Mouse (Mus musculus): Measurements from ENCODE around the gene Gm43638. TPM values are rescaled to one million over a fixed set of nuclear protein-coding genes. Genes with fewer than 3 reads are reported as not detected.
"Not testable (repeated sequence)": the region's sequence is repeated elsewhere in the genome, so short reads cannot be mapped to it uniquely, and the experiment has no call there.

Gm43638 gene
- total RNA-seq (2021): not detected
- long read RNA-seq, experiment 1: 0 reads
- long read RNA-seq, experiment 2: 0 reads

DNA sequence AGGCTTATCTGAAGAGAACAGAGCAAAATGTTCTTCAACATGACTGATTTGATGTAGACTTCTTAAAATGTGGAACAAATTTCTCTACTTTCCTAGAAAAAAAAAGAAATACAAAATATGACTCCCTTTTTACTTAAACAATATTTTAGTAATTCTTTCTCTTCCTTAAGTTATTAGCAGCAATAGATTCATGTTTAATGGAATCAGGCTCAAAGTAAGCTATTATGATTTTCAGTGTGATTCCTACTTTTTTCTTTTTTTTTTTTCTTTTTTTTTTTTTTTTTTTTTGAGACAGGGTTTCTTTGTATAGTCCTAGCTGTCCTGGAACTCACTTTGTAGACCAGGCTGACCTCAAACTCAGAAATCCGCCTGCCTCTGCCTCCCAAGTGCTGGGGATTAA lies at the start of gene Gm43638:
TSS of gene Gm43638 (minus strand) at position 101 of the 400 bp plus-strand sequence.
- DNase-seq; intact Hi-C loops (cut with DNase I): not testable (repeated sequence)

DNA sequence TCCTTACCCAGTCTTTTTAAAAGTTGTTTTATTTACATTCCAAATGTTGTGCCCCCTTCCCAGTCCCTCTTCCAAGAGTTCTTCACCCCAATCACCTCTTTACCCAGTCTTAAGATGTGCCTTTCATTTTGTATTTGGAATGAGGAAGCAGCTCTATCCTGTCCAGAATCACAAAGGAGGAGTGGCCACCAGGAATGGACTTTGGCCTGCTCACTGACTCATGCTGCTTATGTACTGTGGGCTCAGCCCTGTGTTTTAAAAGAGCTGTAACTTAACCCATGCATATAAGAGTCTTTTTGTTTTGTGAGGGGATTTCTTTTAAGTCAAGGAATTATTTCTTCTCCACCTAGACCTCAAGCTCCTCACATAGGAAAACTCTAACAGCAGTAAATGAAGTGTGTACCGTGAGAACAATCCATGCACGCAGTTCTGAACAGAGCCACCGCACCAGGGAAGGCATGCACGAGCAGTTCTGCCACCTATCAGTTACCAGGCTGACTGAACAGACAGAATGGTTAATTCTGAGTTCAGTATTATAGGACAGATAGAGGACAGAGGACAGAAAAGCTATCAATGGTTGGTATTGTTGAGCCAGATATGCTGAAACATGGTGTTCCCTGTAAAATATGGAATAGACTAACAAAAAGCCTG lies 49.5 kb upstream of the Gm43638 start:
- intact Hi-C loops (cut with DNase I): no loop called here
- no peak for DNase-seq

DNA sequence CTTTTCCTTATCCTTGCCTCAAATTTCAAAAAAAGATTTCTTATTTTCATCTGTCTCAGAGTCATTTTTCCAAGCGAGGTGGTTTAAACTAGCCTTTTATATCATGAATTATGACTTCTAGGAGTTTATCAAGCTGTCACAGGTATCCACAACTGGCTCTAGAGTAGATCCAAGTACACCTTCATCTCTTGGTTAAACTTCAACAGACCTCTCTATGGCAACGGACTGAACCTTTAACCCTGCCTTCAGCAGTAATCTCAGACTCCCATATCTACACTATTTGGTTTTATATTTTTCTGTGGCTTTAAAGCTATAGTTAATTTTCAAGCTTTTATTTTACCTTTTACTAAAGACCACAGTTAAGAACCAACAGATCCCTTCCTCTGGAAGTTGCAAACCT lies 45.7 kb upstream of the Gm43638 start:
- no peak for DNase-seq
- intact Hi-C loops (cut with DNase I): no loop called here

DNA sequence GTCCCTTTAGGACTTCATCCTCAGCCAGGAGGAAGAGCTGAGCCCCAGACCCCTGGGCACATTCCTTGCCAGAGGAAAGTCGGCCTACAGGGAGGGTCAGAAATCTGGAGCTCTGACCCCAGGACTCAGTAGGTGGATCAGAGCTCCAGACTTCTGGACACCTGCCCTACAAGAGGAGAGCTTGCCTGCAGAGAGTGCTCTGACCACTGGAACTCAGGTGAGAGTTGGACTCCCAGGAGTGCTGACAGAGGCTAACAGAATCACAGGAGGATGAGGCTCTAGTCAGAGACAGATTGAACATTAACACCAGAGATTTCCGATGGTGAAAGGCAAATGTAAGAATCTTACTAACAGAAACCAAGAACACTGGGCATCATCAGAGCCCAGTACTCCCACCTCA lies 37.0 kb upstream of the Gm43638 start:
- intact Hi-C loops (cut with DNase I); DNase-seq: not testable (repeated sequence)

DNA sequence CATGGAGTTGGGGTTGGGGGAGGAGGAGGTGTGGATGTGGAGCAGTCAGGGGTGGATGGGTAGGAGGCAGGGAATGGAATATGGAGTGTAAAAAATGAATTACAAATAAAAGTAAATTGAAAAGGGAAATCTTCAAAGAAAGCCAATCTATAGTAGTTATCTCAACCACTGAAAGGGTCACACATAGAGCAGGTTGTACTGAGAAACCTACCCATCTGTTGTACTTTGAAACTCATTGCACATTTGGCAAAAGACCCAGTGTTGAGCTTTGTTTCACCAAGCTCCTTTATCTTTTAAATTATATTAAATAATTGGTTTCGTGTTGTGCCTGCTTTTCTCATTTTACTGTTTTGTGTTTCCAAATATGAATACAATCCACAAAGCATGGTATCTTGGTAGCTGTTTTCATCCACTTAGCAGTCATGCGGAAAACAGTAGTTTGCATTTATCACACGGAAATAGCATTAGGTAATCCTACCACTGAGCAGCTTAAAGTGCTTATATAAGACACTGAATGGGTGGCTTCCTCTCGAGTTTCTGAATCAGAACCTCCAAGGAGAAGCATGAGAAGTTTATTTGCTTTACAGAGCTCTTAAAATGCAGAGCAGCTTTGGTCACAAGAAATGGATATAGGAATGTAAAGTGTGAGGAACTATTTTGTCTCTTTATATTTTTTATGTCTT lies 19.3 kb upstream of the Gm43638 start:
- intact Hi-C loops (cut with DNase I): loop anchor here (10.0 kb wide), 1 partner anchor 969 kb away; no protein-coding TSS in a partner anchor
- no peak for DNase-seq

DNA sequence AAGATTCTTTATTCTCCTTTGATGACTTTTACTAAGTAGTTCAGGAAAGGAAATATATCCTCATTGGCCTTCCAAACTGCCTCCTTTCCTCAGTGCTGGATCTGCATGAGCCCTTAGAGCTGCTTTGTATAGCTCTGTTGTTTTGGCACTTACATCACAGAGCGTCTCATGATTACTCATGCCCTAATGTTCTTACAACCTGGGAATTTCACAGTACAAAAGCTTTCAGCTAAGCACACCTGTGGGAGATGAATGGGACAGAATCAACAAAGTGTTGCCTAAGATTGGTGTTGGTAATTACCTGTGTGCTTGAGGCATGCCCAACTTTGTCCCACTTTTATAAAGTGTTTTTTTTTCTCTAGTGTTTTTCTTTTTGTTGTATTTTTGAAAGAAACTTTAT lies 16.1 kb upstream of the Gm43638 start:
- intact Hi-C loops (cut with DNase I): loop anchor here (10.0 kb wide), 1 partner anchor 972 kb away; no protein-coding TSS in a partner anchor

DNA sequence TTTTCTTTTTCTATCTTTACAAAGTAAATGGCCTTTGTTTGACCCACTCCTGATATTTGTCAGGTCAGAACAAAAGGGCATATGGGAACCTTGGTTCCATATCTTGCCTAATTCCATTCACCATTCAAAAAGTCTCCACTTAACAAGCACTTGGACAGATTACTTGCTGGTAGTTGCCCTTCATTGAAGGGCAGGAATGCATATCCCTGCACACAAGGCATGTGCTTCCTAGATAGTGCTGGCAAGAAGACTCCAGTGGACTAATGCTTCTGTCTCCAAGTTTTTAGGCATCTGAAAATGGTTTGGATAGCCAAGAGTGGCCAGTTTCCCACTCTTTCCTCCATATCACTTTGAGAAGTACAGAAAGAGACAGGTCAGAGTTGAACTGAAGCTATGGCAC lies 12.7 kb upstream of the Gm43638 start:
- DNase-seq: no peak
- intact Hi-C loops (cut with DNase I): no loop called here

More for the DNA sequence above, 16.1 kb upstream of the Gm43638 start:
- no peak for DNase-seq

DNA sequence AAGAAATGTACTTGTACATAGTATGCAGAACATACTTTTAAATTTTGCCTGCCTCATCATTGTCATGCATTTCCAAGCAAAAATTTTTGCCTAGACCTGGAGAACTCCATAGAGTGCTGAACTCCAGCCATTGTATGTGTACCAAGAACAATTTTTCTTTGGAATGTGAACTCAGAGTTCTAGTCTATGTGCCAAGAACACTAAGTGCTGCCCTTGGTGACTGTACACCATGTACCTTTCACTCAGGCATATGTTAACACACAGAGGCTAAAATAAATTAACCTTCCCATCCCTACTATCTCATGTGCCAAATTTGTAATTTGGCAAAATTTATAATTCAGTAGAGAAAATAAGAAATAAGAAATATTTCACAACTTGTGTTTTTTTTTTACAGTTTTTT lies 12.3 kb upstream of the Gm43638 start:
- intact Hi-C loops (cut with DNase I): no loop called here
- no peak for DNase-seq

DNA sequence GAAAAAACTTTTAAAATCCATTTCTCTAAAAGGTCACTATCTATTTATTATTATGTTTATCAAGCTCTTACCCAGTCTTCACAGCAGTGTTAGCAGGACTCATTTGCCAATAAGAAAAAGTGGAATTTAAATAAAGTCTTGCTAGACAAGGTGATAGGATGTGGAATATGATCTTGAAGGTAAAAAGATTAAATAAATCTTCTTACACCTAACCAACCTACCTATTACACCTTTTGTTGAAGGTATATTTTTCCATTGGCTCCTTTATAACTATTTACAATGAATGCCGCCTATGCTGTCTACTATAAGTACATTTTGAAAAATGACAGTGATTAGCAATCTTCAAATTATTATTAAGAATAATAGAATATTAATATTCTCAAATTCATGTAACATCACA lies 4.2 kb upstream of the Gm43638 start, which contains the start of gene Ugt2a1:
TSS of gene Ugt2a1 (minus strand) at position 101 of the 400 bp plus-strand sequence.
- intact Hi-C loops (cut with DNase I): no loop called here
- DNase-seq: no peak

DNA sequence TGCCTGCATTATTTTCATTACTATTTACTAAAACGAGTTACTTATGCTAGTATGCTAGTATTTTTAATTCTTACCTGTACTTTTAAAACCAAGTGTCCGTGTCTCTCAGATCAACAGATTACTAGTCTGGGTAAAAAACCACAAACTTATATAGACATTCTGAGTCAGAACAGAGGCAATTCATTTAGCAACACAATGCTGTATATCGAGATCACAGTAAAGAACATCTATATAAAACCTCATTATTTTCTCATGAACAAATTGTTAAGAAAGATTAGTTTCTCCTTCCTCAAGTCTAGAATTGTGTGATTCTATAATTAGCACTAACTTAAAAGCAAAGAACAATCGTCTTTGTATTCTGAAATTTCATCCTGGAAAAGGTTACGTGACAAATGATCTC lies 4.4 kb downstream of the Gm43638 start, which contains the start of gene Ugt2a2:
TSS of gene Ugt2a2 (minus strand) at position 101 of the 400 bp plus-strand sequence.
- intact Hi-C loops (cut with DNase I): no loop called here
- DNase-seq: no peak

DNA sequence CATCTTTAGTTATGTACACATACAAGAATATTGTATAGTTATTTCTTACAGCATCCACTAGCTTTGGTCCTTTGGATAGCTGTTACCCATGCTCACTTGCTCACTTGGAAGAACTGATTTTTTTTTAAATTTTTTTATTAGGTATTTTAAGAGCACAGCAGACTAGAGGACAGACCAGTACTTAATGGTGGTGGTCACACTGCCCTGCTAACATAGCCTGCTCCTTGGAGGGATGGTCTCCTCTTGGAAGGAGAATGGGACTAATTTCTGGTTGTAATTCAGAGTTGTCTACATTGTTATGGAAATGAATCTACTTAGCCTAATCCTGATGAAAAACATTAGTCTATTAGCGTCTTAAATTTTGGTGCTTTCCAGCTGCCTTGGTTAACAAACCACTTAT lies 27.8 kb downstream of the Gm43638 start:
- no peak for DNase-seq
- intact Hi-C loops (cut with DNase I): no loop called here

DNA sequence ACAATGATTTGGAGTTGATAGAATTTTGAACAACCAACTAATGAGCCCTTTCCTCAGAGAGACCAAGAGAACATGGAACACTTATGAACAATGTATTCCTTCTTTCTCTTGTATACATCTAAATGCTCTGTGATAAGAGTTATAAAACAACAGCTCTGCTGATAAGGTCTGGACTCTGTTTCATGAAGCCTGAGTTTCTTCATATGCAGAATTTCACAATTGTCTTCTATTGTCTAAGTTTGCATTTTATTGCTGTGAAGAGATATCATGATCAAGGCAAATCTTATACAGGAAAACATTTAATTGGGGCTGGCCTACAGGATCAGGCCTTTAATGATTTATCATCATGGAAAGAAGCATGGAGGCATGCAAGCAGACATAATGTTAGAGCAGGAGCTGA lies 28.9 kb downstream of the Gm43638 start:
- intact Hi-C loops (cut with DNase I): no loop called here

DNA sequence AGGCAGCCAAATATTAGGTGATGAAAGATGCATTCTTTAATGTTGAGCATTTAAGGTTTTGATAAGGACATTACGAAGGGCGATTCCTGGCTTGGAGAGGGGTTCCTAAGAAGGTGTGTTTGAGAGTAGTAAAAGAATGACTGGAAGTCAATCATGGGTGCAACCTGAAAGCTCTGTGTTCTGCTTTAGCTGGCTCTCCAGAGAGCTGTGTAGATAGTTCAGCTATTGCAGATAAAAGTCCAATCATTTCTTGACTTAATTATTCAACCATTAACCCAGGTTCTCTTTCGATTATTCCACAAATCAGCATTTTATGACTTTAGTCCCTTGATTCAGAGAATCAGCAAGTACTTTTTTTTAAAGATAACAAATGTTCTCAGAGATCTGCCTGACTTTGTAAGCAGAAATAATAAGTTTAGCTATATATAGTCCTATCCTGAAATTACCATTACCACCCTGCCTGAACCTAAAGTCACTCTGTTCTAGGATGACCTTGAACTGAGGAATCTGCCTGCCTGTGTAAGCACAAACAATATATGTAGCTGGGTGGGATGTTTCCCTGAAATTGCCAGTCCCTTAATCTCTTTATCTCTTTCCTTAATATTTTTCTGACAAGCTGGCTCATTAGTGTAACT lies 30.3 kb downstream of the Gm43638 start:
- intact Hi-C loops (cut with DNase I): no loop called here
- no peak for DNase-seq

More for the DNA sequence above, 28.9 kb downstream of the Gm43638 start:
- DNase-seq: no peak

DNA sequence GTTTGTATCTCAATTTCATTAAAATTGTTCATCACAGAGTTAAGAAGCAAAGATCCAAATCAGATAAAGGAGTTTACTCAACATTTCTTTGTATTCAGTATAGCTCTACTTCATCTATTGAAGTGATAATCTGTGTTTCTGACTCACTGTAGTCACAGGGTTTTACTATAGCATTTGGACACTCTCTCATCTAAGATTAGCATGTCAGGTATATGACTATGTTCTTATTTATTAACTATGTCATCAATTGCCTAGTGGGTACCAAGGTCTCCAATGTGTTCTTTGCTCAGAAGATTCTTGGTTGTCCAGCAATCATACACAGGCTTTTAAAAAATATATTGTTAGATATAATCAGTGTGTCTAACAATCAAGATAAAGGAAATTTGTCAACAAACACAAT lies 31.1 kb downstream of the Gm43638 start:
- intact Hi-C loops (cut with DNase I): no loop called here
- DNase-seq: no peak

DNA sequence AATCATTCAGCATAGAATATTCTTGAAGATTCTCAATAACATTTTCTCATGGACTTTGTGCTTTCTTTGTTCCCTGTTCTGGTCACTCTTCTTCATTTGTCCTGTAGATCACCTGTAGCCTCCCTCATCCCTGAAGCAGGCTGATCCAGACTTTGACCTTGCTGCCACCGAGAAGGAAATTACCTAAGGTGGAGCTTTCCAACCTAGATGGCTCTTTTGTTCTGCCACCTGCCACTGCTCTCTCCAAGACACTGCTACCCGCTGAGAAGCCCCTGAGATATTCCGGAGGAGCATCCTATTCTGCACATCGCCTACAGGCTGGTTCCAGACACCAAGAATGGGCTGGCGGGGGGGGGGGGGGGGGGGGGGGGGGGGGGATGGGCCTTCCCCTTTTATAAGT lies 34.1 kb downstream of the Gm43638 start:
- DNase-seq; intact Hi-C loops (cut with DNase I): not testable (repeated sequence)

DNA sequence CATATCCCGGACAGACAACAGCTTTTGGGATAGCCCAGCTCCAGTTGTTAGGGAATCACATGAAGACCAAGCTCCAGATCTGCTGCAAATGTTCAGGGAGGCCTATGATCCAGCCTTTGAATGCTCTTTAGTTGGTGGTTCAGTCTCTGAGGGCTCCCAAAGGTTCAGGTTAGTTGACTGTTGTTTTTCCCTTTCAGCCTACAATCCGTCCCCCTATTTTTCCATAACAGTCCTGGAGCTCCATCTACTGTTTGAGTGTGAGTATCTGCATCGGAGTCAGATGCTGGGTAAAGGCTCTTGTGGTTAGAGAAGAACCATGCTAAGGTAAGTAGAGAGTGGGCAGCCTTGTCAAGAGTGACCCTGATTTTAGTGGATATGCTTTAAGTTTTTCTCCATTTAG lies 50.3 kb downstream of the Gm43638 start:
- intact Hi-C loops (cut with DNase I): no loop called here
- no peak for DNase-seq

DNA sequence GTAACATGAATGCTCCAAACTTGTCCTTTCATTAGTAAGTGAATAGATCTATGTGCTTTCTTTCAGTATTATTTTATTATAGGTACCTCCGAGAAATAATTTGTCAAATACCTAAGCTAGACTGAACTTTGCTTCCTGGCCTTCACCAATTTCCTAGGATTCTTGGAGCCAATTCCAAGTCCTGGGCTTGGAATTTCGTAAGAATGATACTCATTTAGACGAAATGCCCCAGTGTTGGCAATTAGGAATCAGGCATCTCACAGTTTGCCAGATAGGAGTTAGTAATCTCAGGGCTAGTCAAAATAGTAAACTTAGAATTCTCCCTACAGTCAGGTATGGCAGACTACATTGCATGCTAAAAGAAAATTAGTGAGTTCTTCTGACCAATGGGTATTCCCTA lies 60.9 kb downstream of the Gm43638 start:
- intact Hi-C loops (cut with DNase I): no loop called here
- DNase-seq: no peak

DNA sequence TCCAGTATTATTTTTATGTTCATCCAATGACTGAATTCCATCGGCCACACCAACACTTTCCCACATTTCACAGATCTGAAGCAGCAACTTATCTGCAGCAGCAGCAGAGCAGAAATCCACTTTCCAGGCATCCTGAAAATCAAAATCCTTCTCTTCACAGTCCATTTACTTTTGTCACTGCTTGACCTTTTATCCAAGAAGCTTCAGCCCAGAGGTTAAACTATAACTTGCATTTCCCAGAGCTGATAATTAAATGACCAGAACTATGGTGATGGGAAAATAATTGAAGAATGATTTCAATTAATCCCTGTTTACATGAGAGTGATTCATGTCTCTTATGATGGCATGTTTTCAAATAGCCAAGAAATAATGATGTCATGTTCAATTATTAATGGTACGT lies 62.6 kb downstream of the Gm43638 start, which contains the start of gene Ugt2b38:
TSS of gene Ugt2b38 (minus strand) at position 163 of the 400 bp plus-strand sequence.
- DNase-seq; intact Hi-C loops (cut with DNase I): not testable (repeated sequence)

Measured in heart, postnatal 14 days (tissue).